Mouse (Mus musculus): ENCODE measurements around the gene Anxa10.

GRCm38 (mm10) chr8:62068305-62068704 is 54.6 kb downstream of the Anxa10 start:
- TF ChIP-seq CTCF (IDR thresholded peaks at IDR 0.05; ENCODE audit: borderline replicate concordance, control insufficient read depth, extremely low read depth, insufficient read depth, low read length, poor library complexity) (no peak), POLR2A (IDR thresholded peaks at IDR 0.05; ENCODE audit: control insufficient read depth, extremely low read depth, insufficient read depth, low read length, poor library complexity) (no peak)
